Comparison of ENCODE assay signal across 33 mouse cellular contexts in the genomic region with DNA sequence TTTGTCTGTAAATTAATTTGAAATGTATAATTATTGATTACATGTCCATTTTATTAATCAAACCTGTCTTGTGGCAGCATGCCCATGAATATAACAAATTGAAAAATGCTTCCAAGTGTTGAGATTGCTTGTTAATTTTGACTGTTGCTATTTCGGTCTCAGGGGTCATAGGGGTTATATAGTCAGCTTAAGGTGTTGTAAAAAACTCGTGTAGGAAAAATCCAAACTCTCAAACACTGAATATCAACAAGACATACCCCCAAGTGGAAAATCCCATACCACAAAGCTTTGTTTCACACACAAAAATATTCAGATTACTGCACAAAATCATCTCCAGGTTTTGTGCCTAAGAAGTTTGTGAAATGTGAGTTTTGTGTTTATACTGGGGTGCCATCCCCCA. TPM values are rescaled to one million over a fixed set of nuclear protein-coding genes. Genes with fewer than 3 reads are reported as not detected.
"Had no signal": no experiment of that assay in that cellular context is flagged by ENCODE, and none has a peak within 500 bp of the region (broad histone marks: within the 10 kb centered on the region; RNA-seq: fewer than 3 reads in every experiment).

No protein-coding gene starts in this region.

- H3K4me3 ChIP-seq: limb, embryonic 10.5 days; limb, embryonic 12.5 days; limb, embryonic 13.5 days; limb, embryonic 15.5 days; liver, embryonic 12.5 days; liver, embryonic 13.5 days; liver, embryonic 15.5 days; lung, embryonic 15.5 days; megakaryocyte, embryonic 14.5 days; midbrain, embryonic 10.5 days; midbrain, embryonic 12.5 days; midbrain, embryonic 13.5 days; midbrain, embryonic 15.5 days; myocyte; neural tube, embryonic 12.5 days had no signal

- H3K27ac ChIP-seq: limb, embryonic 10.5 days; limb, embryonic 12.5 days; limb, embryonic 13.5 days; limb, embryonic 15.5 days; liver, embryonic 12.5 days; liver, embryonic 13.5 days; liver, embryonic 14.5 days; liver, embryonic 15.5 days; lung, embryonic 15.5 days; macrophage; midbrain, embryonic 10.5 days; midbrain, embryonic 12.5 days; midbrain, embryonic 13.5 days; neural tube, embryonic 12.5 days had no signal

- H3K9me3 ChIP-seq: limb, embryonic 10.5 days; limb, embryonic 12.5 days; limb, embryonic 13.5 days; limb, embryonic 15.5 days; liver, embryonic 12.5 days; liver, embryonic 13.5 days; liver, embryonic 15.5 days; lung, embryonic 15.5 days; midbrain, embryonic 10.5 days; midbrain, embryonic 12.5 days; midbrain, embryonic 13.5 days; midbrain, embryonic 15.5 days; neural tube, embryonic 12.5 days had no signal

- H3K36me3 ChIP-seq: limb, embryonic 10.5 days; limb, embryonic 12.5 days; limb, embryonic 13.5 days; limb, embryonic 15.5 days; liver, embryonic 12.5 days; liver, embryonic 13.5 days; liver, embryonic 15.5 days; lung, embryonic 15.5 days; midbrain, embryonic 10.5 days; midbrain, embryonic 12.5 days; midbrain, embryonic 13.5 days; midbrain, embryonic 15.5 days; neural tube, embryonic 12.5 days had no signal

- DNase-seq: liver; liver, embryonic 13.5 days; liver, postnatal 0 days; lung, adult 18-20 months; lung, adult 2 months; lung, postnatal 10 days; lung, postnatal 14 days; lung, postnatal 36 days; lung, postnatal 4 days had no signal

- ATAC-seq: liver, embryonic 12.5 days; liver, postnatal 0 days; lung, postnatal 0 days; midbrain, embryonic 13.5 days; midbrain, embryonic 16.5 days had no signal

- H3K27me3 ChIP-seq: limb, embryonic 12.5 days; limb, embryonic 13.5 days; limb, embryonic 15.5 days; liver, embryonic 12.5 days; liver, embryonic 13.5 days; liver, embryonic 15.5 days; lung, embryonic 15.5 days; megakaryocyte, embryonic 14.5 days; midbrain, embryonic 12.5 days; midbrain, embryonic 13.5 days; midbrain, embryonic 15.5 days; neural tube, embryonic 12.5 days had no signal

- H3K9ac ChIP-seq: limb, embryonic 12.5 days; limb, embryonic 13.5 days; limb, embryonic 15.5 days; liver, embryonic 12.5 days; liver, embryonic 13.5 days; liver, embryonic 14.5 days; liver, embryonic 15.5 days; liver, postnatal 0 days; lung, embryonic 14.5 days; lung, embryonic 15.5 days; midbrain, embryonic 12.5 days; midbrain, embryonic 13.5 days; midbrain, embryonic 15.5 days; neural tube, embryonic 12.5 days had no signal

- H3K4me2 ChIP-seq: limb, embryonic 12.5 days; limb, embryonic 13.5 days; limb, embryonic 15.5 days; liver, embryonic 11.5 days; liver, embryonic 12.5 days; liver, embryonic 13.5 days; liver, embryonic 15.5 days; lung, embryonic 14.5 days; lung, embryonic 15.5 days; midbrain, embryonic 11.5 days; midbrain, embryonic 12.5 days; midbrain, embryonic 13.5 days; midbrain, embryonic 15.5 days; neural tube, embryonic 12.5 days had no signal

- H3K4me1 ChIP-seq: limb, embryonic 10.5 days; limb, embryonic 15.5 days; liver, embryonic 12.5 days; liver, embryonic 13.5 days; liver, embryonic 15.5 days; megakaryocyte, embryonic 14.5 days; neural tube, embryonic 12.5 days had no signal

RNA-seq across cellular contexts. Expression of gene Rtn1, which starts 18.5 kb away (rescaled TPM):
- total RNA-seq: megakaryocyte progenitor cell, adult 5-6 weeks; megakaryocyte-erythroid progenitor cell, adult 5-6 weeks had no signal
- polyA plus RNA-seq: myocyte had no signal

RNA-seq across cellular contexts. Expression of gene Lrrc9, which starts 51.3 kb away (rescaled TPM):
- polyA plus RNA-seq: liver, adult 2 months; myocyte had no signal
